Mouse (Mus musculus) frontal cortex, adult (tissue): Measurements from ENCODE around the gene Tex13b.
"Not testable (repeated sequence)": the region's sequence is repeated elsewhere in the genome, so short reads cannot be mapped to it uniquely, and the experiment has no call there.

Source experiments
- ATAC-seq: cut with Nextera tagmentation; 2 replicates; pipeline ENCODE4 v1.9.2; 2017; ENCODE audit warnings: mild to moderate bottlenecking, moderate library complexity, mixed read lengths; ENCODE audit not compliant: low TSS enrichment

Tex13b gene

DNA sequence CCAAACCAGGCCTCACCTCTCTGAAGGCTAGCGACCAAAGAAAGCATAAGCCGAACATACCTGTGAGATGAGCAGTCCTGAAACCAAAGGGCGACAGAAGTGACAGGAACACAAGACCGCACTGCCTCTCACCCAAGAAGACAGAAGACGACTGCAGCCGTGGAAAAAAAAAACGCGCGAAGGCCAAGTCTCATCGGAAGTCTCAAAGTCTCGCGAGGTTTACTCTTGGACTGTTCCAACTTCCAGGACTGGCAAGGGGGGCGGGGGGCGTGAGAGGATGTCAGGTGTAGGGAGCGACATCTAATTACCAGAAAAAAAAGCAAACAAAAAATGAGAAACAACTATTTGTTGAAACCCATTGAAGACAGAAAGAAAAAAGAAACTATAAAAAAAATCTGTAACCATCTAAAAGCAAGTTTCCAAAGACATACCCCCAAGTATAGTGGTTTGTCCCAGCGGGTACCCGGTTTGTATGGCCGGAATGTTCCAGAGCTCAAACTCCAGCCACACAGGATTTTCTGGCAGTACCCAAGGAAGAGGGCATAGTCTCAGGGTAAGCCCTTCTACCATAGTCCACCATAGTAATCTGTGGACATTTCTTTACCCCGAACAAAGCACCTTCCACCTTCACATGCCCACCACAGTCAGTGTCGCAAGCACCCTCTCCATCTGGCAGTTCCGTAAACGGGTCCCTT is at the start of gene Tex13b:
Gene Tex13b, minus strand, starts transcription at position 122 of the 695 bp plus-strand sequence.
- ATAC-seq: no peak

DNA sequence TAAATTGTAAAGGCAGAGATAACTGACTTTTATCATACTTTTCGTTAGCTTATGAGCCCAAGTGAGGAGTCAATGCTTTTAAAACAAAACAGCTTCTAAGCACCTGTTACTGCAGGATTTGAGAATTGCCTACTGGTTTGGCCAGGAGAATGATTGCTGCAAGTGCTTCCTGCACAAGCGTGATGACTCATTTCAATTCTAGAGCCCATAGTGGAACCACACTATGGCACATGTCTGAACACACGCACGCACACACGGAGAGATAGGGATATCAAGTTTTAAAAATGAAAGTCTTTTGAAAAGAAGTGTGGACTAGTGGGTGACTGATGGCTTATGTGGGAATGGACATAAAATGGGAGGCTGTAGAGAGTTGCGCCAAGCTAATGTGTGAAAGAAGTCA is 49.5 kb upstream of the Tex13b start:
- no peak for ATAC-seq

DNA sequence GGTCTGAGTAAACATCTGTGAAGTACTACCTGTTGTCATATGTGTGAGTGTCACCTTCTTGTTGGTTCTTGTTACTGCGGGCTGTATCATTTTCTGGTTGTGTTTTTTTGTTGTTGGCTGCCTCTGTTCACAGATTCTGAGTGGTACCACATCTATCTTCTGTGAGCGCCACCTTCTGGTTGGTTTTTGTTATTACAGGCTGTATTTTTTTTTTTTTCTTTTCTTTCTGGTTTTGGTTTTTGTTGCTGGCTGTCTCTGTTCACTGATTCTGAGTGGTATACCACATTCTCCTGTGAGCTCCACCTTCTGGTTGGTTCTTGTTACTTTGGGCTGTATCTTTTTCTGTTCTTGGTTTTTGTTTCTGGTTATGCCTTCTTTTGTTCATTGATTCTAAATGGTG is 44.2 kb upstream of the Tex13b start:
- peak; percentile 55 for ATAC-seq

DNA sequence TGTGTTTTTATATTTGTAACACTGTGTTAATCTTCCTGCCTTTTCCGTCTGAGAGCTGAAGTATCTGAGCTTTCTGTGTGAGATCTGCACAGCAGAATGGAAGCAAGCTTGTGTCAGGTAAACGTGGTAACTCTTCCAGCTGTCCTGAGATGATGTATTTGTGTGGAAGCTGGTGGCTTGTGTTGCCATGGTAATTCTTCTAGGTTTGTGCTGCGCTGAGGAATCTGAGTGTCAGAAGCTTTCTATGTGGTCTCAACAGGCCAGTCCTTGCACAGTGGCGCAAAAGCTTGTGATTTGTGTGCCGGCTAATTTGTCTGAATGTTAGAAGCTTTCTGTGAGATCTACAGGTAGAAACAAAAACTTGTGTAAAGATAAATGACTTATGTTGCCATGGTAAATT is 43.8 kb upstream of the Tex13b start:
- ATAC-seq: peak; percentile 52; the same call in 1 of the 2 replicates

DNA sequence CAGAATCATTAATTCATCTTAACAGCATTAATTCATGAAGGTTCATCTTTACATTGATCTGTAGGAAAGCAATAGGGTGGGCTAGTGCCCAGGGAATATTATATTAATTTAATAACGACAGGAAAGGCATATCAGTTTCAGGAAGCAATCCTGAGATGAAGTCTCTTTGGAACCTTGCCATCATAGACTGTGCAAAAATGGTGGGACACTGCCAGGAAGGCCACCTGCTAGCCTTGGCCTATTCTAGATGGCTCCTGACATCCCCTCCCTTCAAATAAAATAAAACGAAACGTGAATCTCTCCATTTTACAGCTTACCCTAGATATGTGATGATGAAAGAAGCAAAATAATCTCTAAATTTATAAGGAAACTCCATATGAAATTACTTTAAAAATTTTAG is 41.3 kb upstream of the Tex13b start:
- no peak for ATAC-seq

DNA sequence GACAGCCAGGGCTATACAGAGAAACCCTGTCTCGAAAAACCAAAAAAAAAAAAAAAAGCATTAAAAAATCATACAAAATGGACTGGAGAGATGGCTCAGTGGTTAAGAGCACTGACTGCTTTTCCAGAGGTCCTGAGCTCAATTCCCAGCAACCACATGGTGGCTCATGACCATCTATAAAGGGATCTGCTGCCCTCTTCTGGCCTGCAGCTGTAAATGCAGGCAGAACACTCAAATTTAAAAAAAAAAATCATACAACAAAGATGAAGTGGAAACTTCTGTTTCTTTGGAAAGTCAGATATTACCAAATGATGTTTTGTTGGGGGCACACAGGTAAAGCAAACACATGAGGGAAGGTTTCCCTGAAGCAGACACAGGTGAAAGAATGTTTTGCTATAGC is 32.2 kb upstream of the Tex13b start:
- ATAC-seq: not testable (repeated sequence)

DNA sequence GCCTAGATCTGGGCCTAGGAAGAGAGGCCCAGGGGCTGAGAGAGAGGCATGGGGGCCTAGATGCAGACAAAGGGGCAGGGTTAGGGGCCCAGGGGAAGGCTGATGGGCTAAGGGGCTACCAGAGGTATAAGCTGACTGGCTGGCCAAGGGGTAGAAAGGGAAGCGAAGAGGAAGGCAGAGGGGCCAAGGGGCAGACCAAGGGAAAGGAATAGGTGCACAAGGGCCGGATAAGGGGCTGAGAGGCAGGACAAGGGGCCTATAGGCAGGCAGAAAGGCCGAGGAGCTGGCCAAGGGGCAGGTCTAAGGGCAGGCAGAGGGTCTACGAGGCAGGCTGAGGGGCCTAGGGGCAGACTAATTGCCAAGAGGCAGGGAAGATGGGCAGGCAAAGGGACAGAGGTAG is 26.7 kb upstream of the Tex13b start:
- ATAC-seq: no peak

DNA sequence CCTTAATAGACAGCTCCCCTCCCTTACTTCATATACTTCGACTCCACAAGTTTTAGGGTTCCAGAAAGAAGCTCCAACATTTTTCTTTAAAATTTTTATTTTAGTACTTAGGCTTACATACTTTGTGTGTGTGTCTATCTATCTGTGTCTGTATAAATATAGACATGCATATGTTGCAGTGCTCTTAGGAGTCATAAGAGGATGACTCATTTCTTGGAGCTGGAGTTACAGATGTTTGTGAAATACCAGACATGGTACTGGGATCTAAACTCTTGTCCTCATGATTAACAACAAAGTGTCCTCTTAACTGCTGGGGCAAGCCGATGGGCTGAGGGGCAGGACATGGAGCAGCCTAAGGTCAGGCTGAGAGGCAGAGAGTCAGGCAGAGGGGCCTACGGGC is 24.8 kb upstream of the Tex13b start:
- ATAC-seq: peak; percentile 59; the same call in 1 of the 2 replicates

DNA sequence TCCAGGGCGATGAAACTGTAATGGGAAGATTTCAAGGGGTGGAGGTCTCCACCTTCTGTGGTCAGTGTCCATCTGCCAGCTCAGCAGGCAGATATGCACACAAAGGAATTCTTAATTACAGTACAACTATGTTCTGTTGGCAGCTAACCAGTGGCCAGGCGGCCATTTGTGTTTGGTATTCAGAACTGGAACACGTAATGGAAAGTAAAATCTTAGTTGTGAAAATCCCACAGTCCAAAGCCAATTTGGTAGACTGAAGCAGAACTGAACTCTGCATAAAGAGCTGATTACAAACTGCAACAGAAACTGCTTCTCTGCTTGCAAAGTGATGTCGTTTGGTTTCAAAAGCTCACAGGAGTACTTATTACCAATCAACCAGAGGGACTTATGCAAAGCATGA is 18.5 kb upstream of the Tex13b start:
- ATAC-seq: no peak

DNA sequence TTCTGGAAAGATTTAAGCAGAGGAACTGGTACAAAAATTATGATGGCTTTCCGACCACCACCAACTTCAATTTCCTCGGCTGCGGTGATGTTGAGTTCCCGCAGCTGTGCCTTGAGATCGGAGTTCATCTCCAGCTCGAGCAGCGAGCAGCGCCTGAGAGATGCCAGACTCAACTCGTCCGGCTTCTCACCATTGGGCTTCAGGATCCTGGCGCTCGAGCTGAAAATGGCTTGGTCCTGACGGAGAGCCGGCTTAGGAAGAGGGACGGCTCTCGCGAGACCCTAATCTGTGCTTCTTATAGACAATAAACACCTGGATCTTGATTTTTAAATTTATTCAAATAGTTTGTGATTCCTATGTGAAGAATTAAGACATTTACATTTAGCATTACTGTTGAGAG is 9.1 kb upstream of the Tex13b start:
- no peak for ATAC-seq

DNA sequence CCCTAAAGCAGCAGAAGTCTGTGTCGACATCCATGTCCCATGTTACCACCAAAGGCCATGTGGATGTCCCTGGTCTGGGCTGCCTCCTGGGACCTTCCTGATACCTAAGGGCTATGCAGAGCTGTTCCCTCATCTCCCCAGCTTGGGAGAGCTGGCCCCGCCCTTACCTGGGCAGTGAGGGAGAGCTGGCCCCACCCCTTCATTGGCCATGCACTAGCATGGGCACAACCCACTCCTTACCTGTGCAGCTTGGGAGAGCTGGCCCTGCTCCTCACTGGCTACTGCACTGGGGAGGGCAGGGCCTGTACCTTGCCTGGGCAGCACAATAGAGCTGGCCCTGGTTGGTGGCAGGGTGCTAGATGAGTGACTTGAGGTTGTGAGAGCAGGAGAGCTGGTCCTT is 7.9 kb downstream of the Tex13b start:
- no peak for ATAC-seq

DNA sequence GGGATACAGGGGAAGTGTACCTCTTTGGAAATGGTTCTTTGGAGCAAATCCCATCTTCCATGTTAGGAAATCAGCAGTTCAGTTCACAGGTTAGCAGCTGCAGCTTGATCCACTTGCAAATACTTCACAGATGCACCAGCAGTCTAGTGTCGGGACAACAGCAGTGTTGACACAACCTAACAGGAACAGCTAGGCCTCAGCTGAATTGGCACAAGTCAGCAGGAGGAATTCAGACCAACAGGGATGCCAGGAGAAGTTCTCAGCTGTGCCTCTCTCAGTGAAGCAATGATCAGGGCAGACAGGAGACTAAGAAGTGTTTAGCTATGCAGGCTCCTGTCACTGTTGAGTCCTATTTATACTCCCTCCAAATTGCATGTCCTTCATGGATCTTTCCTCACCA is 43.4 kb downstream of the Tex13b start:
- ATAC-seq: no peak
